Mouse (Mus musculus) forebrain, embryonic 10.5 days (tissue): ENCODE measurements around the gene Cadm4. TPM values are rescaled to one million over a fixed set of nuclear protein-coding genes. Genes with fewer than 3 reads are reported as not detected.

ENCODE experiments used
- DNase-seq: peaks from one replicate; pipeline ENCODE4 v3.0.0-alpha.2; 2017; ENCODE audit warnings: low spot score; ENCODE audit errors: extremely low spot score
- H3K27ac ChIP-seq: fragments of 300-500 bp; sonication (generic); 2 replicates; pipeline ENCODE4 v1.5.1; 2016; ENCODE audit warnings: mild to moderate bottlenecking
- H3K27me3 ChIP-seq: fragments of 300-500 bp; sonication (generic); 2 replicates; pipeline ENCODE4 v1.6.1; 2016; ENCODE audit warnings: mild to moderate bottlenecking; ENCODE audit not compliant: poor library complexity, severe bottlenecking
- H3K36me3 ChIP-seq: fragments of 300-500 bp; sonication (generic); replicated peaks from 2 replicates; pipeline ENCODE4 v1.6.1; 2016; ENCODE audit warnings: mild to moderate bottlenecking, moderate library complexity
- H3K4me1 ChIP-seq: fragments of 300-500 bp; sonication (generic); 2 replicates; pipeline ENCODE4 v1.6.1; 2016
- H3K4me3 ChIP-seq: fragments of 300-500 bp; sonication (generic); 2 replicates; pipeline ENCODE4 v1.5.1; 2016; ENCODE audit warnings: mild to moderate bottlenecking, moderate library complexity
- H3K9me3 ChIP-seq: fragments of 300-500 bp; sonication (generic); 2 replicates; pipeline ENCODE4 v1.6.1; 2016; ENCODE audit warnings: mild to moderate bottlenecking, moderate library complexity
- WGBS: fragments of 180-500 bp; shearing (Covaris S2); methylation state at CpG from one replicate; pipeline ENCODE4 v1.1.7; 2016; 5-methylcytosine and 5-hydroxymethylcytosine counted together
- polyA plus RNA-seq: library from polyadenylated mRNA; unstranded; fragments of >200 nt; fragmentation: Nextera tagmentation; extraction: Ambion mirVana; gene quantifications from 2 replicates; pipeline ENCODE4 v1.2.1, GENCODE M21; 2016

Cadm4 gene
- polyA plus RNA-seq, 1 experiment from 2014 or later, result 10.0 TPM

- peak within 1 kb of the TSS; percentile 62 for H3K4me3 ChIP-seq
- DNase-seq, result peak; percentile 97
- H3K27ac ChIP-seq, result peak within 1 kb of the TSS; percentile 89
- peaks cover 36% of the 10 kb centered on the region for H3K27me3 ChIP-seq
- WGBS, result 1% methylated on average over 44 of the region's 44 CpGs
- no peaks in the 10 kb centered on the region; the same call in 1 of the 2 replicates for H3K9me3 ChIP-seq
- peaks cover 42% of the 10 kb centered on the region for H3K4me1 ChIP-seq
- peaks cover 24% of the 10 kb centered on the region for H3K36me3 ChIP-seq
Observed at GRCm38 (mm10) chr7:24530062-24530931, 48.5 kb downstream of the Cadm4 start, which contains the start of gene Irgq. Gene Irgq (plus strand): TSS chr7:24530689.

- H3K4me1 ChIP-seq, result peaks cover 42% of the 10 kb centered on the region
- DNase-seq, result peak; percentile 79
- WGBS, result 2% methylated on average over 43 of the region's 43 CpGs
- H3K4me3 ChIP-seq, result peak overlapping the region; percentile 62
- H3K9me3 ChIP-seq, result no peaks in the 10 kb centered on the region
- peaks cover 46% of the 10 kb centered on the region for H3K27me3 ChIP-seq
- peak overlapping the region; percentile 89 for H3K27ac ChIP-seq
- H3K36me3 ChIP-seq, result peaks cover 35% of the 10 kb centered on the region
Observed at GRCm38 (mm10) chr7:24531211-24531971, 49.6 kb downstream of the Cadm4 start.

GRCm38 (mm10) chr7:24533031-24533571 lies 51.3 kb downstream of the Cadm4 start:
- WGBS, result 45% methylated on average over 28 of the region's 28 CpGs
- Histone ChIP-seq H3K9me3 (no peaks in the 10 kb centered on the region), H3K27ac (no peak overlapping the region), H3K36me3 (peaks cover 37% of the 10 kb centered on the region), H3K4me1 (peaks cover 42% of the 10 kb centered on the region), H3K27me3 (peaks cover 46% of the 10 kb centered on the region), H3K4me3 (peak overlapping the region; percentile 31; the same call in 1 of the 2 replicates)
- DNase-seq, result no peak

- Histone ChIP-seq H3K9me3 (no peaks in the 10 kb centered on the region; the same call in 1 of the 2 replicates), H3K4me3 (peak overlapping the region; percentile 31), H3K27me3 (peaks cover 46% of the 10 kb centered on the region), H3K36me3 (peaks cover 37% of the 10 kb centered on the region), H3K27ac (no peak overlapping the region), H3K4me1 (peaks cover 42% of the 10 kb centered on the region)
- no peak for DNase-seq
- 9% methylated on average over 42 of the region's 42 CpGs for WGBS
Observed at GRCm38 (mm10) chr7:24533806-24534205, 52.0 kb downstream of the Cadm4 start.

GRCm38 (mm10) chr7:24534301-24534700 lies 52.5 kb downstream of the Cadm4 start:
- H3K36me3 ChIP-seq, result peaks cover 37% of the 10 kb centered on the region

GRCm38 (mm10) chr7:24537081-24537480 lies 55.3 kb downstream of the Cadm4 start:
- H3K4me1 ChIP-seq, result peaks cover 19% of the 10 kb centered on the region
- 85% methylated on average over 4 of the region's 4 CpGs for WGBS
- no peaks in the 10 kb centered on the region; the same call in 1 of the 2 replicates for H3K9me3 ChIP-seq
- no peak for DNase-seq
- peaks cover 37% of the 10 kb centered on the region for H3K36me3 ChIP-seq
- H3K27ac ChIP-seq, result no peak overlapping the region
- H3K27me3 ChIP-seq, result peaks cover 42% of the 10 kb centered on the region
- no peak overlapping the region for H3K4me3 ChIP-seq

More at GRCm38 (mm10) chr7:24534301-24534700, 52.5 kb downstream of the Cadm4 start:
- peaks cover 46% of the 10 kb centered on the region for H3K27me3 ChIP-seq
- DNase-seq, result no peak
- peaks cover 40% of the 10 kb centered on the region for H3K4me1 ChIP-seq
- no peaks in the 10 kb centered on the region; the same call in 1 of the 2 replicates for H3K9me3 ChIP-seq
- WGBS, result 19% methylated on average over 19 of the region's 19 CpGs
- no peak overlapping the region for H3K27ac ChIP-seq
- H3K4me3 ChIP-seq, result peak overlapping the region; percentile 31

- 89% methylated on average over 5 of the region's 5 CpGs for WGBS
- H3K27me3 ChIP-seq, result peaks cover 37% of the 10 kb centered on the region
- H3K4me1 ChIP-seq, result peaks cover 15% of the 10 kb centered on the region
- no peak for DNase-seq
- H3K9me3 ChIP-seq, result no peaks in the 10 kb centered on the region; the same call in 1 of the 2 replicates
- H3K27ac ChIP-seq, result no peak overlapping the region
- H3K4me3 ChIP-seq, result no peak overlapping the region
- H3K36me3 ChIP-seq, result peaks cover 37% of the 10 kb centered on the region
Observed at GRCm38 (mm10) chr7:24537591-24537990, 55.8 kb downstream of the Cadm4 start.

GRCm38 (mm10) chr7:24538154-24538553 lies 56.3 kb downstream of the Cadm4 start:
- 51% methylated on average over 5 of the region's 5 CpGs for WGBS
- Histone ChIP-seq H3K36me3 (peaks cover 34% of the 10 kb centered on the region), H3K9me3 (no peaks in the 10 kb centered on the region; the same call in 1 of the 2 replicates), H3K27ac (no peak overlapping the region), H3K27me3 (peaks cover 32% of the 10 kb centered on the region), H3K4me1 (peaks cover 13% of the 10 kb centered on the region), H3K4me3 (no peak overlapping the region)
- no peak for DNase-seq

- no peak overlapping the region for H3K4me3 ChIP-seq
- no peaks in the 10 kb centered on the region; the same call in 1 of the 2 replicates for H3K9me3 ChIP-seq
- no peak overlapping the region for H3K27ac ChIP-seq
- H3K36me3 ChIP-seq, result peaks cover 29% of the 10 kb centered on the region
- peaks cover 8% of the 10 kb centered on the region for H3K4me1 ChIP-seq
- H3K27me3 ChIP-seq, result peaks cover 26% of the 10 kb centered on the region
- WGBS, result 81% methylated on average over 5 of the region's 5 CpGs
- no peak for DNase-seq
Observed at GRCm38 (mm10) chr7:24538701-24539100, 56.9 kb downstream of the Cadm4 start.

- Histone ChIP-seq H3K27ac (no peak overlapping the region), H3K36me3 (peaks cover 19% of the 10 kb centered on the region), H3K4me3 (no peak overlapping the region), H3K27me3 (peaks cover 16% of the 10 kb centered on the region), H3K4me1 (no peaks in the 10 kb centered on the region), H3K9me3 (peaks cover 2% of the 10 kb centered on the region; the same call in 1 of the 2 replicates)
- no peak for DNase-seq
- 93% methylated on average over 4 of the region's 4 CpGs for WGBS
Observed at GRCm38 (mm10) chr7:24539686-24540085, 57.9 kb downstream of the Cadm4 start.

GRCm38 (mm10) chr7:24544506-24544905 lies 62.7 kb downstream of the Cadm4 start:
- peaks cover 17% of the 10 kb centered on the region for H3K36me3 ChIP-seq
- whole genome bisulfite sequencing, result 92% methylated on average over 2 of the region's 2 CpGs
- DNase-seq, result no peak
- no peak overlapping the region for H3K4me3 ChIP-seq
- H3K27ac ChIP-seq, result no peak overlapping the region
- peaks cover 4% of the 10 kb centered on the region; the same call in 1 of the 2 replicates for H3K9me3 ChIP-seq
- H3K4me1 ChIP-seq, result peaks cover 20% of the 10 kb centered on the region
- H3K27me3 ChIP-seq, result no peaks in the 10 kb centered on the region

GRCm38 (mm10) chr7:24546068-24546614 lies 64.3 kb downstream of the Cadm4 start, which contains the start of the genes Pinlyp and Xrcc1:
Gene Pinlyp (minus strand): TSS chr7:24546118.
Gene Xrcc1 (plus strand): TSS chr7:24546289.
- Histone ChIP-seq H3K4me1 (peaks cover 20% of the 10 kb centered on the region), H3K27ac (peak within 1 kb of the TSS; percentile 93), H3K27me3 (no peaks in the 10 kb centered on the region), H3K9me3 (peaks cover 4% of the 10 kb centered on the region; the same call in 1 of the 2 replicates), H3K4me3 (peak within 1 kb of the TSS; percentile 73), H3K36me3 (peaks cover 33% of the 10 kb centered on the region)
- WGBS, result 41% methylated on average over 13 of the region's 13 CpGs
- DNase-seq, result no peak
